Mouse (Mus musculus): ENCODE measurements at regions not wholly inside any gene's neighbourhood (a gene's known extent, or its start where the extent isn't known, plus 50 kb on each side); places are given as distances from the start of the nearest gene placed in this dataset.

DNA sequence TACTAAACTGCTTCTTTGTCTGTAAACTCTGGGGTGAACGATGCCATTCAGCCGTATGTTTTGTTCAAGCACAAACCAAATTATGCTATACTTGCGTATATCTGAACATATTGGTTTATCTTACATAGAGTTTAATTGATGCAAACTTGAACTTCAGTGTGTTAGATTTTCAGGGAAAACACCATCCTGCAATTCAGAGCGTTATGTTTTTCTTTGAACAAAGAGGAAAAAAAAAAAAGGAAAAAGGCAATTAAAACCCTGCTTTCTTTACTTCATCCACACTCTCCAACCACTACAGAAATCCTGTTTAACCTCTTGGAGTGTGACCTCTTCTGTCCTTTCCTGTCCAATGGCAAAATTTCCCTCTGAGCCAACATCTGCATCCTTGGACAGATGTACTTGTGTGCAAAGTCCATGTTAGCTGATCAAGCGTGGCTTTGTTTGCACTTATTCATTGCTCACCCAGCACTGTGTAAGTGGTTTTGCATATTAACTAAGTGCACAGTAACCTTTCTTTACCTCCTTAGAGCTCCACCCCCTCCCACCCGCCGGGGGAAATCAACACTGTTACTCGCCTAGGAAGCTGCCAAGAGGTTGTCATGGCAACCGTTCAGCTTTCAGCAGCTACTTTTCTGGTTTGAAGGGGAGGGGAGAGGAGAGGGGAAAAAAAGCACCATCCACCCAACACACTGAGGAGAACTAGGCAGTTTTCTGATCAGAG lies 174.4 kb upstream of the Klf12 start:
- peak; percentile 36 for DNase-seq (ENCODE audit: low spot score)

DNA sequence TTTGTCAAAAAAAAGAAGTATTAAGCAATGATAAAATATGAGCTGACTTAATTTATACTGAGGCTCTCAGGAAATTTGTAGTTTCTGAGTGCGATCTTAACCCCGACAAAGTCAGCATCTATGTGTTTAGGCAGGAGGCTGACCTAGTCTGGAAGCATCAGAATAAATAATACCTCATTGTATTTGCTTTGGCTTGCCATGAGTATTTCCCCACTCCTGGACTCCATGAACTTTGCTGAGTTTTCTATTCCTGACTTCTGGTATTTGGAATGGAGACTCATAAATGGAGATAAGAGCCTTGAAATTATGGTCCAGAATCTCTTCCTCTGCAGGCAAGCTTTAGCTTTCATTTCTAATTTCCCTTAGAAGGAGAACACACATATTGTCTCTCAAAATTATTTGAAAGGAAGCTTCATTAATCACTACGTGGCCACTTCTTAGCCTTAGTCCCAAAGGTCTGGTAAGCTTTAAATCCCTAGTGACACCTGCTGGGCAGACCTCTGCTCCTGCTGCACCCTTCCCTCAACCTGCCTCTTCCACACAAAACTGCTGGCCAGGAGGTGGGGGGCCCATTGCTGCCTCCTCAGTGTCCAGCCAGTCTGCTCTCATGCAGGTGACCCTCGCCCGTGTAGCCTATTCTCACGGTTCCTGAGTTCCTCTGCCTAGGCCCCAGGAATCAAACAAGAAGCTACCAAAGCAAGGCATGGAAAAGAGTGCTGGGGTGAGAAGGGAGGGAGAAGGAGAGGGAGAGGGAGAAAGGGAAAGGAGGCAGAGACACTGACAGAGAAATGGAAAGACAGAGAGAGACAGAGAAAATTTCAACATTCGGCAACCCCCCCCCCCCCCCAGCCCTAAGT lies 173.6 kb upstream of the Klf12 start:
- peak; percentile 4 for DNase-seq (ENCODE audit: low spot score)

DNA sequence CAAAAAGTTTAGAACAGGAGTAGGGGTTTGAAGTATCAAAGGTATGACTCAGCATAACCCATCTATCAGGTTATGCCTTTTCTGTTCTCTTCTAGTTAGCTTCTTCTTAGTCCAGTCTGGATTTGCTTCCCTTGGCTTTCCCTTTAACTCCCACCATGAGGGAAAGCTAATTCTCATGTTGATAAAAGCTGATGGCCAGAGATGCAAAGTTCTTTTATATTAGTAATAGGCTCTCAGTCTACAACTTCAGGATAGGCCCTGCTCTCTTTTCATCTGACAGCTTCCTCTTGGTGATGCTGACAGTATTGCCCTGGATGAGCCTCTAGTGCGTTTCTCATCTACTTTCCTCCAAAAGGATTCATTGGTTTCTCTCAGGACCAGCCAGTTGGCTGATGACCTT lies 161.7 kb upstream of the Klf12 start:
- no peak for DNase-seq (ENCODE audit: low spot score)

DNA sequence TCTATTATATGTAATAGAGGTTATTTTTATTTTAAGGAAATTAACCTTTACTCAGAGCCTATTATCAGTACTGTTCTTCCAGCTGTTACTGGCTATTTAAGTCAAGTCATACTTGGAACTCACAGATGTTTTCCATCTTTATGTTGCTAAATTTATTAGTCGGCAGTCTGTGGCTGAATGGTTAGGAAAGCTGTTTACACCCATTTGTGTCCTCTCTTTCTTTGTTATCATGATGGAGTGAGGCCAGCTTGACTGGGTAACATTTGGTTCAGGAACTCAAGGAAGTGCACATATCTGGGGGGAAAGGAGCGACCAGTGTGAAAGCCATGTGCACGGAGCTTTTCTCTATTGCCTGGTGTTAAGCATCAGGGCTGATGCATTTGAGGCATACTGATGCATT lies 160.4 kb upstream of the Klf12 start:
- no peak for DNase-seq (ENCODE audit: low spot score)

DNA sequence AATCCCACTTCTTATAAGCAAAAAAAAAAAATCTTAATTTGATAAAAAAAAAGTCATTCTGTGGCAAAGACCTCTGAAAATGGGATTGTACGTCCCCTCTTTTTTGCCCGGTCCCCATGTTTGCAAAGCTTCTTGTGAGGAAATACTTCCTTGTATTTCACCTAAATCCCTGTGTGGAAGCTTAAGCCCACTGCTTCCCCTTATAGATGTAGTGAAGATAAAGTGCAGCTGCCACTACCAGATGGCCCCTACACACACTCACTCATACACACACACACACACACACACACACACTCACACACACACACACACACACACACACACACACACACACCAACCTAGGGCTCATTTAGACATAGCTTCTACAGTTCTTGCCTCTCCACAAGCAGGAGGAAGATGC lies 159.6 kb upstream of the Klf12 start:
- DNase-seq (ENCODE audit: low spot score), result no peak

DNA sequence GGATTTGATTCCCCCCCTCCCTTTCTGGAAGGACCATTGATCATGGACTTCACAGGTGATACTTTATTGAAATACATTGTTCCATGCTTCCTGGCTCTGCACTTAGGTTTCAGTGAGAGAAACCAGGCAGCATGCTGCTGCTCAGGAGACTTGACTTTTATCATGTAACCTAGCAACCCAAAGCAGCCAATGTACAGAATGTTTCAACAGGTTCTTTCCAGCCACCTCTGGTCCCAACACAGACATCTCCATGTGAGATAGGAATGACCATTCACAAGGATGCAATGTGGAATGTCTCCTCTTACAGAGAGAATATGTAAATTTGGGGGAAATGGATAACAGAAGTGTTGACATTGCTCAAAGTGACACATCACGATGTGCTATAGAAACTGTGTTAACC lies 153.1 kb upstream of the Klf12 start:
- no peak for DNase-seq (ENCODE audit: low spot score)

DNA sequence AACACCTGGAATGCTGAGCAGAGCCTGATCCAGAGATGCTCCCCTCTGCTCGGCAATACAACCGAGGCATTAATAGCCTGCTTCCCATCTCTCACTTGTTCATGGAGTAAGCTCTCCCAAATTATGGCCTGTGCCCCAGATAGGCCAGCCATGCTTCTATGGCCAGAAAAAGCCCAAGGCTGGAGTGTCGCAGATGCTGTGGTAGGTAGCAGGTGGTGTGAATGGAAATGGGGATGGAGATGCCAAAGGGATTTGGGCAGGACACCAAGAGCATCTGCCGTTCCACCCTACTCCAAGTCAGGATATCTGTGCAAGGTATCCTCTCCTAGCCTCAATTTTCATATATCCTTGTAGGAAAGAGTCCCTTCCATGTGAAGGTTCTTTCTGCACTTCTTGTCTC lies 145.2 kb upstream of the Klf12 start:
- DNase-seq (ENCODE audit: low spot score), result no peak

DNA sequence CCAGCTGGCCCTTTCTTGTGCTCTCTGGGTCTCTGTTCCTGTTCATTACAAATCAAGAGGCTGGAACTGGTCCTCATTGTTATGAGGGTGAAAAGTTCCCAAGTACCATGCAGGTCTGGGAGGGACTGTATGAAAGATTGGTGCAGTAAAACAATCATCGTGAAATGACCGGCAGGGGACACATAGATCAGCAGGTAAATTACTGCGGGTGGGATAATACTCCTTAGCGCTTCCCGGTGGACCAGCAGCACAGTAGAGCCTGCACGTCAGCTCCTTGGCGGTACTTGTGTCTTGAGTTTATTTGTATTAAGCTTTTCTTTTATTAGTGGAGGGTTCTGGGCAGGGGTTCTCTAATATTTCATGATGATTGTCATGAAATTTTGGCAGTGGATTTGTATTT lies 141.9 kb upstream of the Klf12 start:
- no peak for DNase-seq (ENCODE audit: low spot score)

DNA sequence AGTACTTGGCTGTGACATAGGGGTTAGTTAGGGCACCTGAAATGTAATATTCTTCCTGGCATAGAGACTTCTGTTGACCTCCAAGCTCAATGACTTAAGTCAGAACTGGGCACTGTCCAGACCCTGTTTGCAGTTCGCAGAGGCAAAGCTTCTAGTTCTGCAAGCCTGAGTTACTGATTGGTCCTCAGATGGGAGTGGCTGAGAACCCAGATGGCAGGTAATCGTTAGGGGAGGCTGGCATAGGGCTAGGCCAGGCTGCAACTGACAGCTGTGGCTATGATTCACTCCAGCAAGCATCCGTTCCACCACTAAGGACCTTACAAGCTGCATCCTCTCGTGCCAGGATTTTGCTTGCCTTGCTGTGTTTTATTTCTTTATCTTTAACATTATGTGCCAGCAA lies 139.3 kb upstream of the Klf12 start:
- no peak for DNase-seq (ENCODE audit: low spot score)

DNA sequence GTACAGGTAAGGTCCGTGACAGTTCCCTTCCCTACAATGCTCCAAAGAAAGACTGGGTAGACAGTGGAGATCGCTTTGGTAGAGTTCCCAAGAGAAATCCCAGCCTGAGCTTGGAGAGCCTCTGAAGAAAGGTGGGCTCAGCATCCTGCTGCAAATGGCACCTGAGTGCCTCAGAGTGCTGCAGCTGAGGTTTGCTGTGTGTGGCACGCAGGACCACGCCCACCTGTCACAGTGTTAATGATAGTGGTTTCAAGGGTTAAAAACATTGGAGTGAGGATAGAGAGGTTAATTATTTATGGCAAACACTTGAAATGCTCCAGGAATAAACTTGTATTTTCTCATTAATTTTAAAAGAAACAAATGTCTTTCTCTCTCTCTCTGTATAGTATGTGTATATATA lies 137.2 kb upstream of the Klf12 start:
- no peak for DNase-seq (ENCODE audit: low spot score)

DNA sequence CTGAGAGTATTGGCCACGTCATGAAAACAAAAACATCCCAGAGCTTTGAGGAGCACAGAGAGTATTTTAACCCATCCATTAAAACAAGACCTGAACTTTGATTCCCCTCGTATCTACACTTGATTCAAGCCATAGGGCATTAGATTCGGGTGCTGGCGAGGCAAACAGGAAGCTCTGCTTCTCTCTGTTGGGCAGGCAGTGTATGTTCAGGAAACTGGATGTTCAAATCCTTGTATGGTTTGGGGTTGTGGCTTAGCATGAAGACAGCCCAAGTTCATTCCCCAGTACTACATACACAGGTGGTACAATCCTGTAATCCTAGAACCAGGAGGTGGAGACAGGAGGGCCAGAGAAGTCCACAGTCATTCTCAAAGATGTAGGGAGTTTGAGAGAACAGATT lies 130.6 kb upstream of the Klf12 start:
- DNase-seq (ENCODE audit: low spot score), result no peak

DNA sequence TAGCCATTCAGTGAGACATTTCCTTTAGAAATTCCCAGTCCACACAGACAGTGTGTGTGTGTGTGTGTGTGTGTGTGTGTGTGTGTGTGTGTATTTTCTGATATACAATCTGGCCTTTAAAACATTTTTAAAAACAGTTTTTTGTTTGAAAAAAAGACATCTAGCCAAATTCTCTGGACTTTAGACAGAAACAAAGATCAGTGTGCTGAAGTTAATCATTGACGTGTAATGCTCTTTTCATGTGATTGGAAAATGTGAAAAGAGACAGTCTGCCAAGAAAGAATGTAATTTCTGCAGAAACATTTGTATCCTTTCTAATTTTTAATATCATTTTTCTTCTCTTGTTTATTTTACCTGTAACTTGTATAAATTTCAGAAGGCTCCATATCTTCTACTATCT lies 127.7 kb upstream of the Klf12 start:
- DNase-seq (ENCODE audit: low spot score), result no peak

DNA sequence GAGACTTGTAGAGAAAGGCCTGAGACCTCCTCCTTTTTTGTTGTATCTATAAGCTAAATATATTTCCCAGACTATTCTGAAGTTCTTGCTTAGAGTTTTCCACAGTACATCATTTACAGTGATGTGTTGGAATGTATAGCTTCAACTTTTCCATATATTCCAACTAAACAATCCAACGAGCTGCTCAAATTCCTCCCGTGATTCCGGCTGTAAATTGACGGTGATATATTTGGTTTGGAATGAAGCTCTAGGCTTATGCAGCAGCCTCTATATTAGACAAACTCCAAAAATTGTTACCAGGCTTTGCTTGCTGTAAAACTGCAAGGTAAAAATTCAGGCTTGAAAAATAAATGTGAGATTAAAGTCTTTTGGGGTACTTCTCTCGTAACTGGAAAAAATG lies 112.7 kb upstream of the Klf12 start:
- DNase-seq (ENCODE audit: low spot score), result no peak

DNA sequence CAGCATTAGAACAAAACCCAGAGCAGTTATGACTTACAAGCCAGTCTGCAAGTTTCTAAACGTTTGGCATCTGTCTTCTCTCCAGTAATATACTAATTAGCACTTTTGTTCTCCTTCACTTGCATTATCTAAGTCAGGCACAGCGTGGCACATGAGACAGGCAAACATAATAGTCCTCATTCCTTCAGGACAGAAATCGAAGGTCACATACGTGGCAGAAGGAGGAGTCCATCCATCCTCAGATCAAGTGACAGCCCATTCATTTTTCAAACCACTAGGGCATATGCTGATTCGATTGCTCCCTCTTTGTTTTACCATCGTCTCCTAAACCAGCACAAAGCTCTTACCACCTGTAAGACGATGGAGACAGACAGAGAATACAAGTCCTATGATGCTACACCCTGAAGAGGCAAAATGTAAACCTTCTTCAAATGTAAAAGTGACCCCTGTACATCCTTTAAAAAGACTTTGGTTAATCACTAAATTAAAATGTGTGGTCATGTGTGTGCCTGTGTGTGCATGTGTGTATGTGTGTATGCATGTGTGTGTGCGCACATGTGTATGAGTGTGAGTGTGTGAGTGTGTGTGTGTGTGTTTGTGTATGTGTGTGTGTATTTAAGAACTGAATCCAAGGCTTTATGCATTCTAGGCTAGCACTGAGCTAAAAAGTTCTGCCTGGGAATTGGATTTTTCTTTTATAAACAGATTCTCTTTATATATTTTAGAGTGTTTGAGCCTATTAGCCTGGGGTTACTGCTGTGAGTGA lies 90.9 kb upstream of the Klf12 start:
- no peak for DNase-seq (ENCODE audit: low spot score)

DNA sequence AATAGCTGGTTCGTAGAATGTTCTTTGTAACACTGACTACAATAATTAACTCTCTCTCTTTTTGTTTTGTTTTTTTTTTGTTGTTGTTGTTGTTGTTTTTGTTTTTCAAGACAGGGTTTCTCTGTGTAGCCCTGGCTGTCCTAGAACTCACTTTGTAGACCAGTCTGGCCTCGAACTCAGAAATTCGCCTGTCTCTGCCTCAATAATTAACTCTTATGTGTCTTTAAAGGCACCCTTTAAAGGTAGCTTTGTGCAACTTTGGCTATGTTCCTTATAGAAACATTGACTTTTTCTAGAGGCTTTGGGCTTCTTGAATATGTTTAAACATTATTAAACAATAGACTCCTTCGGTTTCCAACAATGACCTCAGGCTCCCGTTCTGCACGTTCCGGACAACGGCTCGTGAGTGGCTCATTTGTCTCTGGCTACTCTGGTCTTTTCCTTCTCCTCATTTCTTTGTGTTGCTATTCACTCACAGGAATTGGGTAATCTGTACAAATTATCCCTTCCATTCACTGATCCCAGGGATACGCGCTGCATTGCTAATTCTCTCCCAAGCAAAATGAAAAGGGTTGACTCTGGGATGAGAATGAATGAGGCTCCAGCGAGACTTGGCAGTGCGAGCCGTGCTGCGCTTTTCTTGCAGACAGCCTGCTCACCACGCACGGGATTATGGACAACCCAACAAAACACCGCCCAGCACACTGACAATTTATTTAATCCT lies 90.2 kb upstream of the Klf12 start:
- no peak for DNase-seq (ENCODE audit: low spot score)

DNA sequence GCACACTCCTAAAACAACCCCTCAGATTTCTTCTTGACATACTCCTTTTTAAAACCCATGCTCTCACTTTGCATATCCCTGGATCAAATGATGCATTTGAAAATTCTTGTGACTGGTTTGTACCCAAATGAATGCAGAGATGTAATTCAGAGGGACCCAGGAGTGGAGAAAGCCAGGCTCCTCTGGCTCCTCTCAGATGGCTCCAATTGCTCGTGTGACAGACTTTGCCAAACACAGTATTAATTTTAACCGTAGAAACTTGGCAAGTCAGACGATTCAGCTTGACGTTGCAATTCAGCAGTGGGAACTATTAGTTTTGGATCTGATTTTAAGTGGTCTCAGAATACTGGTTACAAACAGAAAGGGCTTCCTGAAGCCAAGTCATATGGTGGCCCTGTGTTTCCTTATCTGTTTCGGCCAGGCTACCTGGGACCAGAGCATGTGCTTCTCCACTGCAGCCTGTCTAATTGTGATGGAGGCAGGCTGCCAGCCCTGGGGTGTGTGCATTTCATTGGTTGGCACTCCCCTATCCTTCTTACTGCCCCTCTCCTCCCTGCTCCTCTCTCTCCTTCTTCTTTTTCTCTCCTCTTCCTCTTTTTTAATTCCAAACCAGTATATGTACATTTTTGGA lies 81.9 kb upstream of the Klf12 start:
- DNase-seq (ENCODE audit: low spot score), result no peak

DNA sequence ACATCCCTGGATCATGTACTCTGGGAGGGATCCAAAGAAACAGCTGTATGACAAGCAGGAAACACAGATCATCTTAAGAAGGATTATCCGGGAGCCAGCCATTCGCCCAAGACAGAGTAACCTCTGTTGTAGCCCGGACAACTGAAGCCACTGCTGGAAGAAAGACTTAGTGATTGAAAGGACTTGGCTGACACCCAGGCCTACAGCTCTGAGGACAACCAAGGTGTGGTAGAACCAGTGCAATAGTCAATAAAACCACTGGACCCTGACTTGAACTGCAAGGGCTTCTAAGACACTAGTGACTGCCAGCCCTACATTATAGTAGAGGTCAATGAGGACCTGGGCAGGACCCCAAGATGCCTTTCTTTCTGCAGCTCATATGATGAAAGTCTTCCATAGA lies 78.3 kb upstream of the Klf12 start:
- no peak for DNase-seq (ENCODE audit: low spot score)

DNA sequence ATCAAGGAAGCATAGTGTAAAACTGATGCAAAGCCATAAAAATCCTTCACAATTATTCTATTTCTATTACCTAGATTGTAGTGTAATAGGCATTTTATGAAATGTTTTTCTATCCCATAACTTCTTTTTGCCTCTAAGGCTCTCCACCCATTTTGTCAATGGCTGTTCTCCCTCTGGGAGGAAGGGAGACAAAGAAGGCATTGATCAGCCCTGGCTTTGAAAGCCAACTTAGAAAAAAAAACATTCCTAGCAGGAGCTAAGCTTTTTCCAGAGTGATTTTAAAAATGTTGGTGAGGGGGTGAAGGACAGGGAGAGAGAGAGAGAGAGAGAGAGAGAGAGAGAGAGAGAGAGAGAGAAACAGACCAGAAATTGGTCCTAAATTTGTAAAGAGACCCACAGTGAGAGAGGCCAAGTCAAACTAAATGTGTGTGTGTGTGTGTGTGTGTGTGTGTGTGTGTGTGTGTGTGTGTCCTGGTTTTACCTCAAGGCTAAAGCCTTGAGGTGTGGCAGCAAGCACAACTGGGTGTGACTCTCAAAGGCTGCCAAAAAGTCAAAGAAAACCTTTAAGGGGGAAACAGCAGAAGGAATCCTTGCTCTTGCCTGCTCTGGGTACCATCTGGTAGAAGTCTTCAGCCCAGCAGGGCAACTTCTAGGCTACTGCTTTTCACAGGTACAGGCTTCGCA lies 77.0 kb upstream of the Klf12 start:
- no peak for DNase-seq (ENCODE audit: low spot score)

DNA sequence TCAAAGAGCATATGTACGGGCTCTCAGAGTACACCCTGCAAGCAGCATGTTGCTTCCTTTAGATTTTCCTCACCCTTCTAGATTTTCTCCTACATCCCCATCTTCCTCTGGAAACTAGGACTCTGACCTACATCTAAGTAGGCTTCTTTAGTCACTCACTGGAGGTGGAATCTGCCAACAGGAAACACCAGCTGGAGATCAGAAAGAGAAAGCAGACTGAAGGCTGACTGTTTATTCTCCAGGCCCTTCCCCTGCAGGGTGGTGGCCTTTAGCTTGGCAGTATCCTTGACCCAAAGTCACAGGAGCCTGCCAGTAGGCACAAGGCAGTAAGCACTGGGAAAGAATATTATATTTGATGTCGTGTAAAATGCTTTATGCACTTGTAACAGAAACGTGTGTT lies 75.4 kb upstream of the Klf12 start:
- DNase-seq (ENCODE audit: low spot score), result no peak

DNA sequence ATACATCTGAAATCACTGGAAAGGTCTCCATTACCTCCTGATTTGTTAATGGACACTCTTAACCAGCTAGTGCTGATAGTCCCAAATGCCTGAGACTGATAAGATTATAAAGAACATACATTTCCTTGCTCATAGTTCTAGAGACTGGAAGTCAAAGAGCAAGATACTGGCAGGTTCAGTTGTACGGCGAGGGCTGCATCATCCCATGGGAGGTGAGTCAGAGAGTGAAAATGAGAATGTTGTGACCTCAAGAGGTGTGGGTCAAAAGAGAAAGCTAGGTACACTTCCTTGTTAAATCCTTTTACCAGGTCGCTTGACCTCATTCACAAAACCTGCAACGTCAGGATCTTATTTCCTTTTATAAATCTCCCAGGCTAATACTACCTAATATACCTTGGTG lies 72.7 kb upstream of the Klf12 start:
- no peak for DNase-seq (ENCODE audit: low spot score)

DNA sequence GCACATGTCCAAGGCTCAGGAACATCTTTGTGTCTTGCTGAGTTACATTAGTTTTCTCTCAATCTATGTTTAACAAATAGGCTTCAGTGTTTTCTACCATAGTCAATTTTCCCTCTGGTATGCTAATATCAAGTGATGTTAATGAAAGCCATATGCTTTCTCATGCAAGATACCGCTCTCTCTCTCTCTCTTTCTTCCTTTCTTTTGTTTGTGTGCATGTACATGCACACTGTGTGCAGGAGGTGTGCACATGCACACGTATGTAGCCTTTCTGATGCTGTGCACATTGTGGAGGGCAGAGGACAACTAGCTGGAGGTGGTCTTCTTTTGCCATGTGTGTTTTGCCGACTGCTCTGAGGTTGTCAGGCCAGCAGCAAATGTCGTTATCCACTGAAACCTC lies 69.0 kb upstream of the Klf12 start:
- no peak for DNase-seq (ENCODE audit: low spot score)
